Mouse (Mus musculus) heart, postnatal 10 days (tissue): ENCODE results near the gene Krt78. TPM values are rescaled to one million over a fixed set of nuclear protein-coding genes. Genes with fewer than 3 reads are reported as not detected.

Experiments
- DNase-seq, 2 experiments: peaks; one replicate each; pipeline ENCODE4 v3.0.0; 2021
- intact Hi-C: fragments of 180-260 bp; cut with DNase I; formaldehyde crosslinking; loops from one replicate; pipeline ENCODE4 v1.15.1; 2025
- total RNA-seq, 2 experiments: library from RNA; stranded (reverse); gene quantifications; 2 replicates each; pipeline ENCODE4 v1.2.3; 2021

Gene Krt78
- total RNA-seq, 2 experiments from 2014 or later = not detected

- DNase-seq = peak in 1 of 2 experiments; percentile 3
- intact Hi-C loops = loop anchor here (5.0 kb wide), 1 partner anchor 70 kb away; no protein-coding TSS in a partner anchor
These were observed 51.6 kb downstream of the Krt78 start for GRCm38 (mm10) chr15:101902171-101903149.

Other genes starting within 250 kb of the Krt78 start
- gene Krt5, start 241.4 kb downstream of the Krt78 start, total RNA-seq = not detected
- not detected for gene Krt71, start 211.2 kb downstream of the Krt78 start, total RNA-seq
- gene Krt72, start 167.8 kb downstream of the Krt78 start, total RNA-seq = not detected
- gene Krt73, start 151.9 kb downstream of the Krt78 start, total RNA-seq = not detected
- not detected for gene Krt2, start 136.1 kb downstream of the Krt78 start, total RNA-seq
- gene Krt1, start 103.5 kb downstream of the Krt78 start, total RNA-seq = not detected
- gene Krt77, start 84.6 kb downstream of the Krt78 start, total RNA-seq = not detected
- gene Krt76, start 61.4 kb downstream of the Krt78 start, total RNA-seq = not detected
- gene Krt4, start 29.6 kb downstream of the Krt78 start, total RNA-seq = not detected
- under 1 TPM; 0.36 to 0.40 TPM for gene Krt79, start 14.0 kb downstream of the Krt78 start, total RNA-seq
- gene Krt8, start 50.2 kb upstream of the Krt78 start, total RNA-seq = 1 to 10 TPM; 3.5 to 4.8 TPM
- gene Krt18, start 73.9 kb upstream of the Krt78 start, total RNA-seq = 1 to 10 TPM; 6.5 to 7.2 TPM
- 100 to 1,000 TPM; 149 to 154 TPM for gene Eif4b, start 119.5 kb upstream of the Krt78 start, total RNA-seq
- gene Tns2, start 146.1 kb upstream of the Krt78 start, total RNA-seq = 100 to 1,000 TPM in 1 of 2 experiments, 10 to 100 TPM in 1; 95.1 to 108 TPM
- 10 to 100 TPM; 19.1 to 22.2 TPM for gene Spryd3, start 181.9 kb upstream of the Krt78 start, total RNA-seq
- gene Igfbp6, start 190.1 kb upstream of the Krt78 start, total RNA-seq = 10 to 100 TPM; 24.8 to 30.5 TPM
- under 1 TPM in 1 of 2 experiments, not detected in 1; 0.20 TPM for gene Soat2, start 196.2 kb upstream of the Krt78 start, total RNA-seq
- 10 to 100 TPM; 48.2 to 48.3 TPM for gene Zfp740, start 249.0 kb upstream of the Krt78 start, total RNA-seq